Mouse (Mus musculus) thymus, postnatal 4 days (tissue): Measurements from ENCODE around the gene Megf8.

Source experiments
- DNase-seq: peaks from one replicate; pipeline ENCODE4 v3.0.0; 2021

Megf8 gene

DNA sequence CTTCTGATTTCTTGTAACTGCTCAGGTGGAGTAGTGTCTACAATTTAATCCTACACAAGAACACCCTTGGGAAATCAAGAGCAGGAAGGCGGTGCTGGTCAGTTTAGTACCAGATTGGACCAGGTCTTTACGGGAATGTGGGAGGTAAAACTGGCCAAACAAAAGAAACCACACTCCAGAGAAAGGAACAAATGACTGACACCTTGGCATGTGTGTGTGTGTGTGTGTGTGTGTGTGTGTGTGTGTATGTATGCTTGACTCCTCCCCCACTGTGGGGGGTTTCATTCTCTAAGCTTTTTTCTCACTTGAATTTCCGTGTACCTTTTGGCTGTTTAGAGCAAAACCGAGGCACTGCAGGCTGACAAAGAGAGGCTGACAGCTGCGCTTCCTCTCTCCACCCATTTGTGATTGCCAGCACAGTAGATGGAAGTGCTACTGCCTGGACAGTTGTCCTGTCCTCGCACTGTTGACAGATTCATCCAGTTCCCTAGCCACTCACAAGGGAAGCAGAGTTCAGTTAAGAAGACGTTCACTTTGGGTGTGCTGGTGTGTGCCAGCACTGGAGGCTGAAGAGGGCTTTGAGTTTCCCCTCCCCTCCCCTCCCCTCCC lies 96.0 kb downstream of the Megf8 start, which contains the start of gene Cxcl17:
Cxcl17 (minus strand) TSS at position 54 of the 609 bp plus-strand sequence.
- DNase-seq, result no peak
